8 mouse cellular contexts compared by ENCODE assay signal in the genomic region with DNA sequence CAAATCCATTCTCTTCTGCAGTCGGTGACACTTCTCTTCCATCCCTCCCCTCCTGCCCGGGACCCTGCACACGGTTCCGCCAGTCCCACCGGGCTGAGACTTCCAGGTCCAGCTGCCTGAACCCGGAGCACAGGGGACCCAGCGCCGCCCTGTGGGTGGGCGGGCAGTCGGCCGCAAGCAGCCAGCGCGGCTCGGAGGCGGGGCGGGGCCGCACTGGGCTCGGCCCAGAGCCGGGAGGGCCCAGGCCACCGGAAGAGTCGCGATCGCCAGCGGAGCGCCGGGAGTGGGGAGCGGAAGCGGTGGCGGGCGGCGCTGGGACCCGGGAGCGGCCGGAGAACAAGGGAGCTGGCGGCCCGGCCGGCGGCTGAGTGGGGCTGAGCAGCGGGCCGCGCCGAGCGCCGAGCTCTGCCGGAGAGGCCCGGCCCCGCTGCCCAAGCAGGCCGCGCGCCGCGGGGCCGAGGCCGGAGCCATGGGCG. TPM values are rescaled to one million over a fixed set of nuclear protein-coding genes. Genes with fewer than 3 reads are reported as not detected.
DNase-seq lines count a peak whose midpoint lies in the region.

A gene (plus strand): TSS at position 257 of the 476 bp plus-strand sequence.

- H3K27ac ChIP-seq in hindbrain, embryonic 10.5 days = peak within 1 kb of the TSS; percentile 98

- H3K36me3 ChIP-seq in hindbrain, embryonic 10.5 days = peaks cover 28% of the 10 kb centered on the region

- H3K4me1 ChIP-seq in hindbrain, embryonic 10.5 days (replicated peaks) = peaks cover 31% of the 10 kb centered on the region

- no peaks in the 10 kb centered on the region for H3K9me3 ChIP-seq in hindbrain, embryonic 10.5 days

- peak within 1 kb of the TSS; percentile 97 for H3K4me3 ChIP-seq in hindbrain, embryonic 10.5 days

- H3K27me3 ChIP-seq in hindbrain, embryonic 10.5 days (ENCODE audit: insufficient read depth, poor library complexity, severe bottlenecking) = no peaks in the 10 kb centered on the region

- peak; percentile 97 for DNase-seq in Muller cell, postnatal 12 days (ENCODE audit: inconsistent ontology term)
- DNase-seq in cerebellum, adult 9-11 months = peak; percentile 91
- DNase-seq in frontal cortex, adult 2 months (ENCODE audit: extremely low spot score in 1 of 2, low spot score in 1 of 2) = peak; percentile 66 to 85
- peak; percentile 90 for DNase-seq in hindbrain, embryonic 10.5 days (ENCODE audit: low spot score)
- DNase-seq in layer of hippocampus, postnatal 14 days (ENCODE audit: low spot score in 2 of 2) = peak; percentile 81 to 87
- DNase-seq in lung, postnatal 10 days = peak; percentile 95
- DNase-seq in ovary, postnatal 14 days (ENCODE audit: low spot score) = peak; percentile 89
- peak; percentile 50 to 68 for DNase-seq in thymus, postnatal 10 days (ENCODE audit: low spot score in 2 of 2)

- WGBS in hindbrain, embryonic 10.5 days = under 1% methylated on average over 55 of the region's 55 CpGs

RNA-seq across cellular contexts. Expression of the gene that starts here (rescaled TPM):
- 50.7 and 54.1 TPM in 2 replicates for polyA plus RNA-seq in frontal cortex, adult 2 months (2012; rRNA removed)
- polyA plus RNA-seq in hindbrain, embryonic 10.5 days (2016; fragmentation: Nextera tagmentation; extraction: Ambion mirVana) = 32.6 and 51.1 TPM in 2 replicates
- 10 to 100 TPM; 77.2 to 78.9 TPM for total RNA-seq in layer of hippocampus, postnatal 14 days (2021)

Comparison
In these comparisons a context has a peak if more than half of its experiments do, and no peak if none do; other contexts are left out.
1. Peak in every context shown above with its lines: DNase-seq, H3K4me3 ChIP-seq and H3K27ac ChIP-seq.